Mouse (Mus musculus): ENCODE measurements around the gene Asb11. TPM values are rescaled to one million over a fixed set of nuclear protein-coding genes. Genes with fewer than 3 reads are reported as not detected.

Asb11 gene
- total RNA-seq (2014; rRNA removed) (not detected in 2 replicates), polyA plus RNA-seq (2015; fragmentation: Nextera tagmentation; extraction: Ambion mirVana) (not detected in 2 replicates)

DNA sequence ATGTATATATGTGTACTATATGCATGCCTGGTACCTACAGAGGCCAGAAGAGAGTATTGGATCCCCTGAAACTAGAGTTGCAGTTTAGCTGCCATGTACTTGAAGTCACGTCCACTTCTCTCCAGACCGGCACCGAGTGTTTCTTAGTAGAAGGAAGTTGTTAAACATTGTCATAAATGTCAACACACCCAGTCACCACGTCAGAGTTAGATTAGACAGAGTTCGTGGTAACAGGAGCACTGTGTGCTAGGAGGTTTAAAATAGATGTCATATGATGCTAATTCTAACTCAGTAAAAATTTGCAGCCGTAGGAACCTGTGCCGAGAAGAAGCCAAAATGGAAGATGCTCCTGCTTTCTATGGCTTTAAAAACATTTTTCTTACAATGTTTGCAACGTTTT lies at the start of gene Asb11:
Gene Asb11 (plus strand): TSS at position 286 of the 400 bp plus-strand sequence.
- Histone ChIP-seq H3K27ac (ENCODE audit: low read depth, low read length) (no peak within 1 kb of the TSS), H3K9me3 (ENCODE audit: low read length) (no peaks in the 10 kb centered on the region), H3K4me1 (ENCODE audit: insufficient read depth, low read length) (no peaks in the 10 kb centered on the region), H3K9ac (replicated peaks; ENCODE audit: low read length, poor library complexity, severe bottlenecking) (no peak within 1 kb of the TSS), H3K36me3 (ENCODE audit: insufficient read depth, low read length) (no peaks in the 10 kb centered on the region), H3K4me3 (ENCODE audit: low read depth, low read length) (no peak within 1 kb of the TSS), H3K27me3 (ENCODE audit: insufficient read depth, low read length) (no peaks in the 10 kb centered on the region), H3K4me2 (ENCODE audit: low read depth, low read length, poor library complexity, severe bottlenecking) (no peak within 1 kb of the TSS)
- ATAC-seq (ENCODE audit: low FRiP score) (no peak), DNase-seq (ENCODE audit: low spot score) (no peak)
- no peak for TF ChIP-seq CTCF (IDR thresholded peaks at IDR 0.05)
- 85% methylated on average over 8 of the region's 8 CpGs for WGBS

DNA sequence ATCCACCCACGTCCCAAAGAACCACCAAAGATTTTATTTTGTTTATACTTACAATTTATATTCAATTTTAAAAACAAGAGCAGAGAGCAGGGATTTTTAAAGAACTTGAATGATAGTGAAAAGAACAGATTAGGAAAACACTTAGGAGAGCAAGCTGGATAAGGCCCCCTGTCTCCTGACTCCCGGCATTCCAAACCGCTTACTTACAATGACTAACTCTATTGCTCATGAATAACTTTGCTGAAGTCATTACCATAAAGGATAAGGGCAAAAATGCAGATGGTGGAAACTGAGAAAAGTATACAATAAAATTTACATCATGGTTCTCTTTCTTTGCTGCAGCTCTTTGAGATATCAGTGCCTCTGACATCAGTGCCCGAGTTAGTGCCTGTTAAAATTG lies 42.7 kb upstream of the Asb11 start:
- H3K9ac ChIP-seq (replicated peaks; ENCODE audit: low read length, poor library complexity, severe bottlenecking), result no peak overlapping the region
- no peak overlapping the region for H3K4me3 ChIP-seq (ENCODE audit: low read depth, low read length)
- H3K27me3 ChIP-seq (ENCODE audit: insufficient read depth, low read length), result no peaks in the 10 kb centered on the region
- TF ChIP-seq CTCF (IDR thresholded peaks at IDR 0.05), result no peak
- no peaks in the 10 kb centered on the region for H3K36me3 ChIP-seq (ENCODE audit: insufficient read depth, low read length)
- no peaks in the 10 kb centered on the region for H3K4me1 ChIP-seq (ENCODE audit: insufficient read depth, low read length)
- WGBS, result 74% methylated on average over 4 of the region's 4 CpGs
- no peak for ATAC-seq (ENCODE audit: low FRiP score)
- H3K4me2 ChIP-seq (ENCODE audit: low read depth, low read length, poor library complexity, severe bottlenecking), result no peak overlapping the region
- H3K27ac ChIP-seq (ENCODE audit: low read depth, low read length), result no peak overlapping the region
- DNase-seq (ENCODE audit: low spot score), result no peak
- no peaks in the 10 kb centered on the region for H3K9me3 ChIP-seq (ENCODE audit: low read length)

DNA sequence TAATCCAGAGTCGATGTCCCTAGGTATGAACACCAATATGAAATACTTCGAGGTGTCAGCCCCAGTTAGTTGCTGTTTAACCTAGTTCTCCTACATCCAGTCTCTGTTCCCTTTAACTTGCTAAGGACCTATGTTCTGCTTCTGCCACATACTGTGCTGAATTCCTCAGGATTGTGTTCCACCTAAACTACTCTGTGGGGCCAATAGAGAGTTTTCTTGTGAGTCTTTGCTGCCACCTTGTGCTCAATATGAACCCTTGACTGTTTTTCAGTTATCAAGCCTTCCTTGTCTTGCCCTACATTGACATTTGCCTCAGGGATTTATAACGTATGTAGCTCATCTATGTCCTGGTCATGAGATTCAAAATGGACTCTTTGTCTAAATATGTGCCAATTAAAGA lies 38.3 kb upstream of the Asb11 start:
- Histone ChIP-seq H3K9ac (replicated peaks; ENCODE audit: low read length, poor library complexity, severe bottlenecking) (no peak overlapping the region), H3K27me3 (ENCODE audit: insufficient read depth, low read length) (no peaks in the 10 kb centered on the region), H3K27ac (ENCODE audit: low read depth, low read length) (no peak overlapping the region), H3K9me3 (ENCODE audit: low read length) (no peaks in the 10 kb centered on the region), H3K36me3 (ENCODE audit: insufficient read depth, low read length) (no peaks in the 10 kb centered on the region), H3K4me2 (ENCODE audit: low read depth, low read length, poor library complexity, severe bottlenecking) (no peak overlapping the region), H3K4me3 (ENCODE audit: low read depth, low read length) (no peak overlapping the region), H3K4me1 (ENCODE audit: insufficient read depth, low read length) (no peaks in the 10 kb centered on the region)
- peak; percentile 38 for DNase-seq (ENCODE audit: low spot score)
- 61% methylated on average over 3 of the region's 3 CpGs for WGBS
- no peak for ATAC-seq (ENCODE audit: low FRiP score)
- peak; percentile 74 for TF ChIP-seq CTCF (IDR thresholded peaks at IDR 0.05)

DNA sequence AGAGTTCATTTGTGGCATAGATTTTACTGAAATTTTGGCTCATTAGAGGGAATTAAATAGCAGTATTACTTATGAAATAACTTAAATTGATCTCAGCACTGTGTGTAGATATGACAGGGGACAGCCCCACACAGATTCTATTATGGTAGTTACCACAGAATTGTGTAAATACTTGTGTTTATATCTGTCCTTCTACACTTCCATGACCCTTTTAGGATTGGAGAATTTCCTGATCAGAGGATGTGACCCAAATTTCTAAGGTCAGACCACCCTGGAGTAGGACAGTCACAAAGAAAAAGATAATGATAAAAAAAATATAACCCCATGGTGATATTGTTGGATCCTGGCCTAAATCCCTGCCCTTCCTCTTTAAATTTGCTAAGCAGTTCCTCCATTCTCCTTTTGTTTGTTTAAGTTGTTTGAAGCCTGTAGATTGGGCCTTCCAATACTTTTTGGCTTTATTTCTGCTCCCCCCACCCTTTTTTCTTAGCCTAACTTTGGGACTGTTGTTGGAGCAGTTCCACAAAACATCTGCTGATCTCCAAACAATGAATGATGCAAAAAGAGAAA lies 31.6 kb upstream of the Asb11 start:
- Histone ChIP-seq H3K27ac (ENCODE audit: low read depth, low read length) (no peak overlapping the region), H3K9ac (replicated peaks; ENCODE audit: low read length, poor library complexity, severe bottlenecking) (no peak overlapping the region)
- no peak for TF ChIP-seq CTCF (IDR thresholded peaks at IDR 0.05)

DNA sequence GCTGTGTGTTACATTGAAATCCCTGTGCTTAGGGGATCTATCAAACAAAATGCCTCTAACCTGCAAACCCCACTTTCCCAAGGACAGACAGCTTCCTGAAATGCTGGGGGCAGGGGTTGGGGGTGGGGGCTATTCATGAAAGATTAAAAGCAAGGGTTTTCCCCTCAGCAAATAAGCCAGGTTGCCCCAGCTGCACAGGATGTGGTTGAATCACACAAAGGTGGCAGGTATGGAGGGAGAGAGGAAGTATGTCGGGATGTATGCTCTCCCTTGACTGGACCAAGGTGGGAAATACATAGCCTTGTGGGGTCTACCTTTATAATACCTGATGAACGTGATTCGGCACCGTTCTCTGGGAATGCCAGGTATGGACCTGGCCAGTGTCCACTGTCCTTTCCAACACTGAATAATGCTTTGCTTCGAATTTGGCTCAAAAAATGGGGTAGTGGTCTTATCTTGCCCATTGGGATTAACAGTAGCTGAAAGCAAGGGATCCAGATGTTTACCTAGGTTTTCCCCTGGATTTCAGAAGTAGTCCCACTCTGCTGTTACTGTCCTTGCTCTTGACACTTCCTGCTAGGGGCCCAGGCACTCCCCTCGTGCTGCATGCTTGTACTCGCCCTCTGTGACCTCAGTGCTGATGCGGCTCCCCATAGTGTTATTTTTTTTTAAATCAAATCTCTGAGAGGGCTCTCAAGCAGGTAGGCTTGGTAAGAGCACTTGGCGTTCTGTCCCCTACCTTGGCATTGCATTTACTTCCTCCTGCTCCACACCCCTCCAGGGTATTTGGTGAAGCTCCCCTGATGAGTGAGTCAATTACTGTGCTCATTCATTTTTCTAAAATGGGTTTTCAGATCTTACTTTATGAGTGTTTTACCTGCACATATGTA lies 30.4 kb upstream of the Asb11 start:
- ATAC-seq (ENCODE audit: low FRiP score) (no peak), DNase-seq (ENCODE audit: low spot score) (no peak)
- Histone ChIP-seq H3K4me3 (ENCODE audit: low read depth, low read length) (no peak overlapping the region), H3K4me2 (ENCODE audit: low read depth, low read length, poor library complexity, severe bottlenecking) (no peak overlapping the region), H3K4me1 (ENCODE audit: insufficient read depth, low read length) (no peaks in the 10 kb centered on the region), H3K36me3 (ENCODE audit: insufficient read depth, low read length) (no peaks in the 10 kb centered on the region), H3K9me3 (ENCODE audit: low read length) (no peaks in the 10 kb centered on the region), H3K27ac (ENCODE audit: low read depth, low read length) (no peak overlapping the region), H3K9ac (replicated peaks; ENCODE audit: low read length, poor library complexity, severe bottlenecking) (no peak overlapping the region), H3K27me3 (ENCODE audit: insufficient read depth, low read length) (no peaks in the 10 kb centered on the region)
- 76% methylated on average over 9 of the region's 9 CpGs for WGBS
- no peak for TF ChIP-seq CTCF (IDR thresholded peaks at IDR 0.05)

More for the DNA sequence above, 31.6 kb upstream of the Asb11 start:
- ATAC-seq (ENCODE audit: low FRiP score) (no peak), DNase-seq (ENCODE audit: low spot score) (no peak)
- Histone ChIP-seq H3K27me3 (ENCODE audit: insufficient read depth, low read length) (no peaks in the 10 kb centered on the region), H3K9me3 (ENCODE audit: low read length) (no peaks in the 10 kb centered on the region), H3K4me1 (ENCODE audit: insufficient read depth, low read length) (no peaks in the 10 kb centered on the region), H3K36me3 (ENCODE audit: insufficient read depth, low read length) (no peaks in the 10 kb centered on the region), H3K4me2 (ENCODE audit: low read depth, low read length, poor library complexity, severe bottlenecking) (no peak overlapping the region), H3K4me3 (ENCODE audit: low read depth, low read length) (no peak overlapping the region)

DNA sequence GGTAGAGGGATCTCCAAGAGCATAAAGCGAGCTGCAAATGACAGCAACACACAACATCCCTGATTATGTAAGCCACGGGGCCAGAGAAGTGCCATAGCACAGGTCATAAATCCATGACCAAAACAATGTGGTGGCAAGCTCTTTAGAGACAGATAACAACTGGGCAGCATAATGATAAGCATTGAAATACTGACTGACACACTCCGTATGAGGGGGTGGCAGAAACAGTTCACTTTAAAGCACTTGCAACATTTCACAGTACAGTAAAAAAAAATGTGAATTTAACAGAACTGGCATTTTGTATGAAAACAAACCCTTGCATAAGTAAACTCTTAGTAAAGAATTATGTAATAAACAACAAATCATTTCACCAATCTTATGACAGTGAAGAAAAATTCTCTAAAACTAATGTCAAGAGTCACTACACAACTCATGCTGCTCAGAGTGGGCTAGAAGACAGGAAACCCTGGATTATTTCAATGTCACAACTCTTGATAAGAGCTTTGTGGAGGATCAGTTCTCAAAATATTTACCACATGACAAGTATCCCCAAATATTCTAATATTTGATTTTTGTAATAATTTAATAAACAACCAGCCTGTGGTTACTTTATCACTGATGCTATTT lies 28.4 kb upstream of the Asb11 start:
- no peak overlapping the region for H3K4me2 ChIP-seq (ENCODE audit: low read depth, low read length, poor library complexity, severe bottlenecking)
- no peak overlapping the region for H3K4me3 ChIP-seq (ENCODE audit: low read depth, low read length)
- no peaks in the 10 kb centered on the region for H3K27me3 ChIP-seq (ENCODE audit: insufficient read depth, low read length)
- no peaks in the 10 kb centered on the region for H3K36me3 ChIP-seq (ENCODE audit: insufficient read depth, low read length)
- 79% methylated on average over 3 of the region's 3 CpGs for WGBS
- no peaks in the 10 kb centered on the region for H3K9me3 ChIP-seq (ENCODE audit: low read length)
- no peak for ATAC-seq (ENCODE audit: low FRiP score)
- DNase-seq (ENCODE audit: low spot score), result no peak
- TF ChIP-seq CTCF (IDR thresholded peaks at IDR 0.05), result no peak
- no peak overlapping the region for H3K27ac ChIP-seq (ENCODE audit: low read depth, low read length)
- no peak overlapping the region for H3K9ac ChIP-seq (replicated peaks; ENCODE audit: low read length, poor library complexity, severe bottlenecking)
- H3K4me1 ChIP-seq (ENCODE audit: insufficient read depth, low read length), result no peaks in the 10 kb centered on the region

Measured in midbrain, postnatal 0 days (tissue).